Mouse (Mus musculus) NIH3T3 (cell line): ENCODE measurements around the gene Lrrn4cl.
"Not testable (repeated sequence)": the region's sequence is repeated elsewhere in the genome, so short reads cannot be mapped to it uniquely, and the experiment has no call there.

Experiments used
- DNase-seq: peaks from one replicate; pipeline ENCODE4 v3.0.0-alpha.2; 2012; ENCODE audit warnings: low read depth

Gene Lrrn4cl

DNA sequence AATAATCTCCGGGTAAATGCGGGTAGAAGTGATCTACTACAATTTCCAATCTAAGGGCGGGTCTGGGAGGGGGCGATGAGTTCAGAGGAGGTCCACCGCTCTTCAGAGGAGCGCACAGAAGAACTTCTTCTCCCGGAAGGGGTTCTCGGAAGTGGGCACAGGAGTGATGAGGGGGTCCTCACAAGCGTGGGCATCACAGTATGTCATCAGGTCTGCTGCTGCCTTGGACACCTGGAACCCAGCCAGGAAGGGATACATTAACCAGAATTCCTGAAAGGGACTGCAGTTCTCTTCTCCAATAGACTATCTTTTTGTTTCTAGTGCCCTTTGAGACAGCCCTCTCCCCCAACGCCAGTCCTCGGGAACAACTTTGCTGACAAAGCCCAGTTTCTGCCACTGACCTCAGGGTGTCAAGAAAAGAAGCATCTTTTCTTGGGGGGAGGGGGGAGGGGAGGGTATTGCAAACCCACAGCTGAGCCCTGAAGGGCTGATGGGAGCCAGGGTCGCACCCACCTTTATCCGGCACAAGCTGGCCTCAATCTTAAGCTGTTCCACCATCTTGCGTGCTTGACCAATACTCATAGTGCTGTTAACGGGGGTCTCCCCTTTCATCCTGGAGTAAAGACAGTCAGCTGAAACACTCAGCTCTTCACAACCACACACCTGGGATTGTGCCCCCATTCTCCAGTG is 12.4 kb upstream of the Lrrn4cl start:
- DNase-seq = no peak

GRCm38 (mm10) chr19:8839103-8839907 is 11.3 kb upstream of the Lrrn4cl start, which contains the start of gene Gng3:
Gng3 (minus strand) TSS chr19:8839194.
- DNase-seq = no peak

- no peak for DNase-seq
Observed at GRCm38 (mm10) chr19:8839908-8840791, 10.4 kb upstream of the Lrrn4cl start.

GRCm38 (mm10) chr19:8841012-8841411 is 9.6 kb upstream of the Lrrn4cl start:
- no peak for DNase-seq

GRCm38 (mm10) chr19:8842961-8843360 is 7.6 kb upstream of the Lrrn4cl start:
- no peak for DNase-seq

GRCm38 (mm10) chr19:8844371-8845129 is 6.0 kb upstream of the Lrrn4cl start:
- DNase-seq = peak; percentile 95

GRCm38 (mm10) chr19:8848356-8848755 is 2.2 kb upstream of the Lrrn4cl start:
- DNase-seq = no peak

DNA sequence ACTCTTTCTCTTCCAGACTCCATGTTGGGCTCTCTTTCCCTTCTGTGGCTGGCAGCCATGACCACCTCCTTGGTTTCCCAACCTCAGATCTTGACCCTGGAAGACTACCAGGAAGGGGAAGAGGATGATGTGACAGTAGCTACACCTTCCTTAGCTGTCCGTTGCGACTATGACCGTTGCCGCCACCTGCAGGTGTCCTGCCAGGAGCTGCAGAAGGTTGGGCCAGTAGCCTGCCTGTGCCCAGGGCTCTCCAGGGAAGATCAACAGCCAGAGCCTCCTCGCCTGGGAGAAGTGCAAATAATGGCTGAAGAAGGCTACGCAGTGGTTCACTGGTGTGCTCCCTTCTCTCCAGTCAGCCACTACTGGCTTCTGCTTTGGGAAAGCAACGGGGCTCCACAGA is 1.1 kb downstream of the Lrrn4cl start:
- DNase-seq = peak; percentile 35

- DNase-seq = no peak
Observed at GRCm38 (mm10) chr19:8852236-8852928, 1.8 kb downstream of the Lrrn4cl start.

DNA sequence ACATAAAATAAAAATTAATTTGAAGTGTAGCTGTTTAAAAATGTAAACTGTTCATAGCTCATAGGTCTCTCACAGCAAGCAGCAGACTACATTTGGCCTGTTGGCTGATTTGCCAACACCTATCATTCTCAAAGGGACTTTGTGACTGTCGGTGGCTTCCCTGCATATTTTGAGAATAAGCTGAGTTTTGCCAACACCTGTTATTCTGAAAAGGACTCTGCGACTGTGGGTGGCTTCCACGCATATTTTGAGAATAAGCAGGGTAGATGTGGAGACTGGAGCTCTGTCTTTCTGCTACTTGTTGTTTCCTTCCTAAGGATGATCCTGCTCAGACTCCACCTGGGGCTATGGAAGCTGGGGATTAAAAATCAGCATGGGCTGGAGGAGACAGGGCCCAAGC is 2.5 kb downstream of the Lrrn4cl start:
- DNase-seq = no peak

DNA sequence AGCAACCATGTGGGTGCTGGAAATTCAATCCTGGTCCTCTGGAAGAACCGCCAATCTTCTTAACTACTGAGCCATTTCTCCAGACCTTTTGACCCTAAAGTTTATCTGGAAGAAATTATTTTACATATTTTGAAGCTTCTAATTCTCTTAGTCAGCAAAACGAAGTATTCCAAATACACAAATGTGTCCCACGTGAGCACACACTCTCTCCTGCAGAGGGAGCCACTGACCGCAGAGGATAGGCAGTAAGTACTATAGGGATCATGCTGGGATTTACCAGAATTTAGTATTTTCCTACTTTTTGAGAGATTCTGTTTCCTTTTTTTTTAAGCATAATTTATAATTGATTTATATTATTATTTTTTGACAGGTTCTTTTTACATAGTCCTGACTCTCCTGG is 7.1 kb downstream of the Lrrn4cl start:
- peak; percentile 89 for DNase-seq

- peak; percentile 70 for DNase-seq
Observed at GRCm38 (mm10) chr19:8859018-8859417, 8.4 kb downstream of the Lrrn4cl start.

GRCm38 (mm10) chr19:8864265-8864664 is 13.7 kb downstream of the Lrrn4cl start:
- no peak for DNase-seq

GRCm38 (mm10) chr19:8870381-8870780 is 19.8 kb downstream of the Lrrn4cl start:
- DNase-seq = not testable (repeated sequence)

GRCm38 (mm10) chr19:8870838-8871237 is 20.3 kb downstream of the Lrrn4cl start:
- DNase-seq = no peak

- DNase-seq = peak; percentile 99
Observed at GRCm38 (mm10) chr19:8871267-8872186, 21.0 kb downstream of the Lrrn4cl start, which contains the start of gene Ubxn1. Ubxn1 (plus strand) TSS chr19:8871496.

DNA sequence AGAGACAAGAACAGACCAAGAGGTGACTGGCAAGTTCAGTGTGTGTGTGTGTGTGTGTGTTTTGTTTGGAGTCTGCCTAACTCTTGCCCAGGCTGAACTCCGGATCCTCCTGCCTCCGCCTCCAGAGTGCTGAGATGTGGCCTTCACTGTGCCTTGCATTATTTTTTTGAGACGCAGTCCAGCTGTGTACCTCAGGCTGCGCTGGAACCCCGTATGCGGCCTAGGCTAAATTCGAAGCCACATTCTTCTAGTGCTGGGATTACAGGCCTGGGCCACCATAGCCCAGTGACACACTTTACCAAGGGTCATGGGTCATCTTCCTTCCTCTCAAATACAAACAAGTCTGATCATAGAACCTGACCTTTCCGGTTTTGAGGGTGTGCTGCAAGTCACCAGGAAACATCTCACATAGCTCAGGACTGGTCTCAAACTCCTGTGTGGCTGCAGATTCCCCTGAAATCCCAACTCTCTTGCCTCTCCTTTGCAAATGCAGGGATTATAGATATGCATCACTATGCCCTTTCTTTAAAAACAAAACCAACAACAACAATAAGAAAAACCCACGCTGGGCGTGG is 21.8 kb downstream of the Lrrn4cl start:
- peak; percentile 37 for DNase-seq

GRCm38 (mm10) chr19:8875031-8875430 is 24.5 kb downstream of the Lrrn4cl start:
- no peak for DNase-seq

- DNase-seq = peak; percentile 94
Observed at GRCm38 (mm10) chr19:8880311-8881033, 29.9 kb downstream of the Lrrn4cl start, which contains the start of gene Uqcc3. Uqcc3 (minus strand) TSS chr19:8880923.
